22 mouse cellular contexts compared by ENCODE assay signal in the genomic region with DNA sequence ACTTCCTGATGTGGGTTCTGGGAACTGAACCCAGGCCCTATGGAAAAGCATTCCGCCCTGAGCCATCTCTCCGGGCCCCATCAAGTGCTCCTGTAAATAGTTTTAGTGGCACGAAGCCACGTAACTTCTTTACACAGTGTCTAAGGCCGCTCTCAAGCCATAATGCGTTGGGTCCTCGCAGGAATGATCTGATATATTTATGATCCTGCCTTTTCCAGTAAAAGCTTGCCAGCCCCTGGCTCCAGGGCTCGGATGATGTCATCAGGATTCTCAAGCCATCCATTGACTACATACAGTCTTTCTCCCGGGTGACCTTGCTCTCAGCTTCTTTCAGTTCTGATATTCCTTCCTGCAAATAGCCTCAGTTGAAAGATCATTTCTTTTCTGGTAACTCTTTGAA. TPM values are rescaled to one million over a fixed set of nuclear protein-coding genes. Genes with fewer than 3 reads are reported as not detected.
A peak's percentile ranks its signal among the peaks of the same experiment; 100 is the strongest.
DNase-seq lines count a peak whose midpoint lies in the region; ATAC-seq and TF ChIP-seq lines count a peak whose summit lies in the region.
"Had no signal": no experiment of that assay in that cellular context is flagged by ENCODE, and none has a peak within 500 bp of the region (broad histone marks: within the 10 kb centered on the region; RNA-seq: fewer than 3 reads in every experiment).

No protein-coding gene starts in this region.

- ATAC-seq in hindbrain, embryonic 12.5 days (ENCODE audit: low FRiP score): no peak
- ATAC-seq: forebrain, embryonic 16.5 days; liver, postnatal 0 days; Patski had no signal

- H3K4me2 ChIP-seq in hindbrain, embryonic 12.5 days (replicated peaks): no peak overlapping the region
- H3K4me2 ChIP-seq: heart, embryonic 12.5 days; hindbrain, embryonic 14.5 days; limb, embryonic 12.5 days had no signal

- no peak for TF ChIP-seq POLR2A in brain, embryonic 14.5 days (IDR thresholded peaks at IDR 0.05; ENCODE audit: borderline replicate concordance, extremely low read depth, insufficient read depth, insufficient read length, poor library complexity, severe bottlenecking)

- no peaks in the 10 kb centered on the region for H3K36me3 ChIP-seq in hindbrain, embryonic 10.5 days
- no peaks in the 10 kb centered on the region for H3K36me3 ChIP-seq in hindbrain, embryonic 12.5 days
- H3K36me3 ChIP-seq: heart, embryonic 12.5 days; limb, embryonic 12.5 days had no signal

- no peak for TF ChIP-seq CTCF in brain, embryonic 14.5 days (IDR thresholded peaks at IDR 0.05; ENCODE audit: borderline replicate concordance, extremely low read depth, insufficient read depth, insufficient read length)

- peak; percentile 46 for DNase-seq in adrenal gland, adult 2 months
- no peak for DNase-seq in adrenal gland, adult 18-20 months (ENCODE audit: low spot score in 2 of 2)
- DNase-seq in hindbrain, embryonic 10.5 days (ENCODE audit: low spot score): no peak
- peak; percentile 25 for DNase-seq in lung, postnatal 10 days
- no peak for DNase-seq in lung, postnatal 36 days
- DNase-seq in brain, embryonic 14.5 days (ENCODE audit: low read depth): peak; percentile 39
- DNase-seq in frontal cortex, postnatal 14 days (ENCODE audit: low spot score in 2 of 2): no peak
- DNase-seq: cerebellum, postnatal 10 days; embryo, embryonic 11 days; gastrocnemius, postnatal 36 days; kidney, adult 18-20 months; liver, postnatal 0 days; spleen, adult 18-20 months had no signal

- H3K9me3 ChIP-seq in hindbrain, embryonic 10.5 days: peaks cover 3% of the 10 kb centered on the region; the same call in 1 of the 2 replicates
- no peaks in the 10 kb centered on the region for H3K9me3 ChIP-seq in hindbrain, embryonic 12.5 days (replicated peaks)

- no peak overlapping the region for H3K4me3 ChIP-seq in hindbrain, embryonic 10.5 days
- H3K4me3 ChIP-seq in hindbrain, embryonic 12.5 days: no peak overlapping the region
- H3K4me3 ChIP-seq: heart, embryonic 12.5 days; layer of hippocampus, adult 2 months; left cerebral cortex, adult 2 months; limb, embryonic 12.5 days had no signal

- no peak overlapping the region for H3K9ac ChIP-seq in hindbrain, embryonic 12.5 days
- H3K9ac ChIP-seq: heart, embryonic 12.5 days; hindbrain, embryonic 14.5 days; limb, embryonic 12.5 days; liver, postnatal 0 days had no signal

- 95% methylated on average over 9 of the region's 9 CpGs for WGBS in hindbrain, embryonic 10.5 days
- WGBS in hindbrain, embryonic 12.5 days: 89% methylated on average over 9 of the region's 9 CpGs

- H3K4me1 ChIP-seq in hindbrain, embryonic 10.5 days (replicated peaks): peaks cover 38% of the 10 kb centered on the region
- H3K4me1 ChIP-seq in hindbrain, embryonic 12.5 days: peaks cover 11% of the 10 kb centered on the region; the same call in 1 of the 2 replicates

- H3K27ac ChIP-seq in hindbrain, embryonic 10.5 days: 0 out of 2 replicates have a peak overlapping the region, but pooled peaks have one; percentile 17
- no peak overlapping the region for H3K27ac ChIP-seq in hindbrain, embryonic 12.5 days
- H3K27ac ChIP-seq: hindbrain, embryonic 14.5 days; layer of hippocampus, adult 2 months; left cerebral cortex, adult 2 months; limb, embryonic 12.5 days had no signal

- no peaks in the 10 kb centered on the region for H3K27me3 ChIP-seq in hindbrain, embryonic 10.5 days (ENCODE audit: insufficient read depth, poor library complexity, severe bottlenecking)
- H3K27me3 ChIP-seq in hindbrain, embryonic 12.5 days: no peaks in the 10 kb centered on the region
- H3K27me3 ChIP-seq: CH12.LX; heart, embryonic 12.5 days; limb, embryonic 12.5 days; Patski had no signal

RNA-seq across cellular contexts. Expression of gene Selenof, which starts 45.4 kb away (rescaled TPM):
- 100 to 1,000 TPM; 353 to 369 TPM for total RNA-seq in adrenal gland, adult 2 months (2021)
- polyA plus RNA-seq in adrenal gland, adult 2 months (2012; rRNA removed): 125 and 154 TPM in 2 replicates
- 100 to 1,000 TPM; 324 to 336 TPM for total RNA-seq in adrenal gland, adult 18-20 months (2021)
- 484 and 487 TPM in 2 replicates for polyA plus RNA-seq in hindbrain, embryonic 10.5 days (2016; fragmentation: Nextera tagmentation; extraction: Ambion mirVana)
- polyA plus RNA-seq in hindbrain, embryonic 12.5 days (2016; fragmentation: Nextera tagmentation; extraction: Ambion mirVana): 452 and 477 TPM in 2 replicates
- 254 and 296 TPM in 2 replicates for polyA plus RNA-seq in brain, embryonic 14.5 days (2012; rRNA removed)

RNA-seq across cellular contexts. Expression of gene Hs2st1, which starts 45.5 kb away (rescaled TPM):
- total RNA-seq in adrenal gland, adult 2 months (2021): 10 to 100 TPM; 18.9 to 20.1 TPM
- polyA plus RNA-seq in adrenal gland, adult 2 months (2012; rRNA removed): 2.7 and 2.8 TPM in 2 replicates
- 10 to 100 TPM; 13.9 to 14.7 TPM for total RNA-seq in adrenal gland, adult 18-20 months (2021)
- 12.6 and 13.3 TPM in 2 replicates for polyA plus RNA-seq in hindbrain, embryonic 10.5 days (2016; fragmentation: Nextera tagmentation; extraction: Ambion mirVana)
- 24.1 and 25.1 TPM in 2 replicates for polyA plus RNA-seq in hindbrain, embryonic 12.5 days (2016; fragmentation: Nextera tagmentation; extraction: Ambion mirVana)
- 27.3 and 30.9 TPM in 2 replicates for polyA plus RNA-seq in brain, embryonic 14.5 days (2012; rRNA removed)

Comparison
In these comparisons a context has a peak if more than half of its experiments do, and no peak if none do; other contexts are left out.
1. DNase-seq: peak in adrenal gland, adult 2 months (single experiment), lung, postnatal 10 days (single experiment) and brain, embryonic 14.5 days (single experiment); none in adrenal gland, adult 18-20 months (0 of 2), hindbrain, embryonic 10.5 days (single experiment), lung, postnatal 36 days (single experiment) and frontal cortex, postnatal 14 days (0 of 2).